Mouse (Mus musculus) bone marrow macrophage, adult 2 months (primary cell): ENCODE measurements around the gene Esrrg. TPM values are rescaled to one million over a fixed set of nuclear protein-coding genes. Genes with fewer than 3 reads are reported as not detected.

ENCODE experiments used
- H3K27ac ChIP-seq: 2 replicates; pipeline ENCODE4 v1.5.1; 2012; ENCODE audit warnings: low read depth, low read length; ENCODE audit not compliant: insufficient read depth
- H3K4me1 ChIP-seq: 2 replicates; pipeline ENCODE4 v1.6.1; 2012; ENCODE audit warnings: low read length; ENCODE audit not compliant: control insufficient read depth, insufficient read depth
- H3K4me3 ChIP-seq: 2 replicates; pipeline ENCODE4 v1.5.1; 2012; ENCODE audit warnings: mild to moderate bottlenecking, low read length, moderate library complexity; ENCODE audit not compliant: insufficient read depth
- CTCF ChIP-seq: IDR thresholded peaks from 2 replicates; pipeline ENCODE4 v1.5.1; 2012; ENCODE audit warnings: low read depth, mild to moderate bottlenecking, low read length, moderate library complexity
- POLR2A ChIP-seq: IDR thresholded peaks from 2 replicates; pipeline ENCODE4 v1.6.1; 2012; ENCODE audit warnings: mild to moderate bottlenecking, low read depth, low read length, borderline replicate concordance
- polyA plus RNA-seq: library from polyadenylated mRNA; stranded (reverse); fragments of >200 nt; gene quantifications from 2 replicates; pipeline ENCODE4 v1.2.4, GENCODE M21; 2012; ENCODE audit not compliant: missing spikeins, insufficient read depth, insufficient read length

Esrrg gene
- polyA plus RNA-seq, 1 experiment = not detected

DNA sequence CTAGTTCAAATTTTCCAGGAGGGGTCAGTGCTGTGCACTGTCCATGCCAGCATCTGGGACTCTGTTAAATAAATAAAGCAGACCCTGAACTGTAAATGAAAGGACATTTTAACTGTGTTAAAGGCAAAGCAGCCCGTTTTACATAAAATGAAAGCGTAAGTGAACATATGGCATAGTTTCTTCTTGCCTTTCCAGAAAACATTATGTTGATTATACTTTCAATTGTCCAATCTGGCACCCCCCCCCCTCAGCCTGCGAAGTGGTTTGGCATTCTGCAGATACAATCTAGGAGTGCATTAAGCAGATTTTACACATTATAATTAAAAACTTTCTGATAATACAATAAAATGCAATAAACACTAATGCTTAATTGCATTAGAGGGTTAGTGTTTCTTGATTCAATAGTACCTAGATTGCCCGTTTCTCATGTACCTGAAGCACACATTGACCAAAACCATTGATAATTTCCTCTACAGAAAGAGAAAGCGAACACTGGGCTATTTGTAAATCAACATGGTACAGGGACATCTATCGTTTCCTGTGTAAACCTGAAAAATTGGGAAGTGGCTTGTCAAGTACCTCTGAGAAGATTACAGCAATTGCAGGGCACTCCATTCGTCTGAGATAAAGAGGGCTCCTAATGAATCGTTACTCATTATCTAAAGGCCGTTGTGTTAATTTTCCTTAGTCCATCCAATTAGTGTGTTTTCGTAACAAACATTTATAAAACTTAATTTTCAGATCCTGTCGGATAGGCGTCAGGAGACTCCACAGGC, 539.0 kb downstream of the Esrrg start:
- no peak overlapping the region for H3K4me3 ChIP-seq
- H3K27ac ChIP-seq = no peak overlapping the region
- TF ChIP-seq POLR2A (no peak), CTCF (no peak)
- no peaks in the 10 kb centered on the region for H3K4me1 ChIP-seq

DNA sequence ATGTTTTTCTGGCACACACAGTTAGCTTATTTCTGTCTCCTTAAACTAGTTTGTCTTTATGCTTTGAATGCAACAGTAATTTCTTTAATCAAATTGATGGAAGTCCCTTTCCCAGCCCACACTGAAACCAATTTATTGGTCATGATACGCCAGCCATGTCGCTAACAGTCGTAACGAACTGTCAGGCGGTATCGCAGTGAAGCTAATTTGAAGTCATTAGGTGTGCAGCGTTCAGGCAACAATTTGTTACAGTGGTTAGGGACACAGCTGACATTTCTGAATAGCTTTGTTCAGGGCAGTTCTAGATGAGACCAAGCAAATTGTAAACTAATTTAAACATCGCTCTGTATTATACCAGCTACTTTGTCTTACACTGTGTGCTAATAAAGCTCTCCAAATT, 542.5 kb downstream of the Esrrg start:
- TF ChIP-seq CTCF = no peak
- Histone ChIP-seq H3K4me1 (no peaks in the 10 kb centered on the region), H3K4me3 (no peak overlapping the region), H3K27ac (no peak overlapping the region)

DNA sequence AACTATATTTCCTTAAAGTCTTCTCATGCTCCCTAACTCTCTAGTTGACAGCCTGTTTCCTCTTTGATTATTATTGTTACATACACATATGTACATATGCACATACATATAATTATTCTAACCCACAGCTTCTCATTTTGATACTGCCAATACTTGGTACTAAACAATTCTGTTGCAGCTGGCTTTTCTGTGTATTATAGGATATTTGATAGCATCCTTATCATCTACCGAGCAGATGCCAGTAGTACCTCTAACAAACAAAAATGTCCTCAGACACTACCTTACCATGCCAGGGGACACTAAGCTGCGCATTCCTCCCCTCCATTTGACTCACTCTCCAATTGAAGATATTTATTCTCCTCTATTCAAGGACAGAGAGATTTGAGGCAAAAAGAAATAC, 543.4 kb downstream of the Esrrg start:
- no peaks in the 10 kb centered on the region for H3K4me1 ChIP-seq
- no peak for TF ChIP-seq POLR2A
- TF ChIP-seq CTCF = no peak

DNA sequence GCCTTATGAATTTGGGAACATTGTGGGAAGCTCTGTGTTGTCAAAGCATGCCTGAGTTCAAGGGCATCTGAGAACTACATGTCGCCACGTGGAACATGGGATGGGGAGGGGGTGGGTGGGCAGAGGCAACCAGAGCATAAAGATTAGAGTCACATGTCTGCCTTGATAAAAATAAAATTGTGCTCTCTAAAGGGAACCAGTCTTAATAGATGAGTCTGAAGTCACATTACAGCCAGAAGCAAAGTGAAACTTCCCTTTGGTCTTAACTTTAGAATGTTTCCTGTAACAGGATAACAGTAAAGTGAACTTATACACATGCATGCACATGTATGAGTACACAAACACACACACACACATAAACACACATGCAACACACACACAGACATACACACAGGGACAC, 545.1 kb downstream of the Esrrg start:
- Histone ChIP-seq H3K4me3 (no peak overlapping the region), H3K27ac (no peak overlapping the region), H3K4me1 (no peaks in the 10 kb centered on the region)
- no peak for TF ChIP-seq CTCF
- no peak for TF ChIP-seq POLR2A

More for the DNA sequence above, 543.4 kb downstream of the Esrrg start:
- H3K4me3 ChIP-seq = no peak overlapping the region
- no peak overlapping the region for H3K27ac ChIP-seq

DNA sequence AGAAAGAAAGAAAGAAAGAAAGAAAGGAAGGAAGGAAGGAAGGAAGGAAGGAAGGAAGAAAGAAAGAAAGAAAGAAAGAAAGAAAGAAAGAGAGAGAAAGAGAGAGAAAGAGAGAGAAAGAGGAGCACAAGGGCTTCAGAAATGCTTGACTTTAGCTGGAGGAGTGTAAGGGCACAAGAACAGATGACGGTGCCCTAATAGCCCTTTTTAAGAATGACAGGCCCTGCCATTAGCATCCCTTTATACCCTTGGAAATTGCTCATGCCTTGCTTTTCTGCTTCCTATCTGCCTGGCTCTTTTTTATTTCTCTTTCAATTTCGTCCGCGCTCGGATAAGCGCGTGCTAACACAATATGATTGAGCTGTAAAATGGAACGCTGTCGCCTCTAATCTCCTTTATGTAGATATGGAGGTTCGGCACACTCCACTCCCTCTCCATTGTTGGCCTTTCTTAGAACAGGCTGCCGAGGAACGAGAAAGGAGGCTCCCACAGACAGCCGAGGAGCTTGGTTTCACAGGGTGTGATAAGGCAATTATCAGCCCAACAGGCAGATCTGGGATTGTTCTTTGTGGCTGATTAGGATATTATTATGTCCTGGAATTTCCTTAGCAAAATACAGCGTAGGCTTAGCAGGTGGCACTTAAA, 546.0 kb downstream of the Esrrg start:
- no peak overlapping the region for H3K4me3 ChIP-seq
- no peaks in the 10 kb centered on the region for H3K4me1 ChIP-seq
- no peak overlapping the region for H3K27ac ChIP-seq
- TF ChIP-seq POLR2A = no peak
- TF ChIP-seq CTCF = no peak

DNA sequence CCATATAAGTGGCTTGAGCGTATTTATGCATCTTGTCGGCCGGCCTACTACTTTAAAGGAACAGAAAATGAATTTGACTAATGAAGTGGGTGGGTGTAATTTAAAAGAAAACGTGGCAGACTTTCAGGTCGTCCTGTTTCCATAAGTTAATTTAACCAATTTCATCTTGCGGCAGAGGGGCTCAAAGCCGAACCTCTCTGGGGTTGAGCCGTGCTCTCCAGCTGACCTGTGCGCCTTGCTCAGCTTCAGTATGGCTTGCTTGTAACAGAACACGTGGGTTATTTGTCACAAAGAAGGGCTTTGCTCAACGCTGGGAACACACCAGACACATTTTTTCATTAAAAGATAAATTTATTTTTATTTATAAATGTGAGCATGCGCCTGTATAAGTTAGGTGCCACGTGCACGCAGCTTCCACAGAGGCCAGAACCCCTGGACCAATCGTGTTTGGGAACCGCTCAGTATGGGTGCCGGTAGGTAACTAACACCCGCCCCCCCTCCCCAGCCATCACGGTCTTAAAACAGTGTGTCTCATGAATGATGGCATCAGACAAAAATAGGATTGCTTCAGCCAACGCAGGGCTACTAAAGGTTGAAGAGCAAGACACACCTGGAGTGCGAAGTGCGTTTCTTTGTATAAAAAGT, 546.7 kb downstream of the Esrrg start:
- Histone ChIP-seq H3K4me3 (no peak overlapping the region), H3K4me1 (no peaks in the 10 kb centered on the region), H3K27ac (no peak overlapping the region)
- TF ChIP-seq POLR2A = no peak
- no peak for TF ChIP-seq CTCF

DNA sequence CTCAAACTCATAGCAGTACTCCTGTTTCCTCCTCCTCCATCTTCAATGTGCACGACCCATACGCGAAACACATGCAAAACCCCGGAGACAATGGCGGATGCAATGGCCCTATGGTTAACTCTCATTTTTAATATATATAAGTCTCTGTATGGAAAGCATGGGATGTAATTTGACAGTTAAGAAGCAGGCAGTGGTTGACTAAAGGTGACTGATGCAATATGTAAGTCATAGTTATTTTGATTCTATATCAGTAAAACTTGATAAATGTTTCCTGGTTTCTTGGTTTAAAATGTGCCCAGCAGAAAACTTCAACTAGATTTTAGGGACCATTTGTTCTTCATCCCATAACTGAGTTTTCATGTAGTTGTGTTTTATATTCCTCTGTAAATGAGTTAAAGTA, 547.9 kb downstream of the Esrrg start:
- H3K27ac ChIP-seq = no peak overlapping the region
- no peak overlapping the region for H3K4me3 ChIP-seq
- TF ChIP-seq CTCF = no peak
- TF ChIP-seq POLR2A = no peak
- no peaks in the 10 kb centered on the region for H3K4me1 ChIP-seq

DNA sequence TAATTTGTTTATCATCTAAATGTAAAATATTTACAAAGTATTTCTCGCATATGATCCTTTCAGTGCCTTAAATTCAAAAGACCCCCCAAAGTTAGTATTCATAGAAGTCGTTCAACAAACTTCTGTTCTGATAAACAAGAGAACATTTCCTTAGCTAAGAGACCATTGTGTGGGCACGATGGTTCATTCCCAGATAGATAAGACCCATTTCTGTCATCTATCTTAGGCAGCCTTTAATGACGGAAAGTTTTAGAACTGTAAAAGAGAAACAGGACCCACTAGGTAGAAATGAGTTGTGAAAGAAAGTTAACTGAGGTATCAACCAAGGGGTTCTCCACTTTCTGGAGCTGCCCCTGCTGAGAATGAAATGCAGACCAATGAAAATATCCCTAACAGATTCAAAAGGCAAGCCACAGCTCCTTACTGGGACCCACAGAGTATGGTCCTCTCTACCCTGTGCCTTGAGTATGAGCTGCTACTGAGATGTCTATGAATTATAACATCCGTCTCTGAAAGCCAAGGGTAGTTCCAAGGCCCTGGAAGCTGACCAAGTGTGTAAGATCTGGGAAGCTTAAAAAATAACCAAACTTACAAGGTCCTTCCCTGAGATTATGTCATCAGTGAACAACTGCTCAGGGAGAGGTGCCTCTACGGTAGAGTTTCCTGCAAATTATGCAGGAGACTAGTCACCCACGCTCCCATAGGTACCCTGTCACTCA, 548.8 kb downstream of the Esrrg start:
- H3K4me1 ChIP-seq = no peaks in the 10 kb centered on the region
- H3K4me3 ChIP-seq = no peak overlapping the region
- TF ChIP-seq POLR2A (no peak), CTCF (no peak)
- no peak overlapping the region for H3K27ac ChIP-seq

DNA sequence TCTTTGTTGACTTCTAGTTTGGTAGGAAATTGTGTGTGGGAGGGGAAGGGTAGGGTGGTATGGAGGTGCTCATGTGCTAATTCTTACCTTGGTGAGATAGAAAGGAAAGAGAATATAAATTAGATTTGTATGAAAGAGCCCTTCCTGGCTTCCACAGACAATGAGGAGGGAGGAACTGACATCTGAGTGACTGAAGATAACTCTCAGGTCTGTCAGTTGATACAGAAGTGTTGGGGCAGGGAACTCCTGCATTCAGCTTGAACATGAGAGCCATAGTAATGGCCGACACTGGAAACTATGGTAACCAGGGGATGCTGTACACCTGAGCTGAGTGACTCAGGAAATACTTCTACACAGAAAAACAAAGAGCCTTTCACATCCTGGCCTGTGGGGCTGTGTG, 550.1 kb downstream of the Esrrg start:
- TF ChIP-seq POLR2A = no peak
- Histone ChIP-seq H3K27ac (no peak overlapping the region), H3K4me3 (no peak overlapping the region), H3K4me1 (no peaks in the 10 kb centered on the region)

DNA sequence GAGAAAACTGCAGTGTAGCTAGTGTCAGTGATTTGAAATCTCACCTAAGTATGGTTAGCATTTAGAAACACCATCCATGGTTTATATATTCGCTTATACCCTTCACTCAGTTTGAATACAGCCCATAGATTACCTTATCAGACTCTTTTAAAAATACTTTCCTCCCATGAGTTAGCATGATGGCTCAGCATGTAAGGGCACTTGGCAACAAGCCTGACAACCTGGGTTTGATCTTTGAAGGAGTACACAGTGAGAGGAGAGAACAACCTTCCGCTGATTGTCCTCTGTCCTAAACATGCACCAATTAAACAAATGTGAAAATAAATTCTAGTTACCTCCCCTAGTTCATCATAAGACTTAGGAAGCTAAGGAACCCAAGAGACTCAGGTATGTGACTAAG, 550.5 kb downstream of the Esrrg start:
- no peak overlapping the region for H3K27ac ChIP-seq
- no peaks in the 10 kb centered on the region for H3K4me1 ChIP-seq
- H3K4me3 ChIP-seq = no peak overlapping the region
- no peak for TF ChIP-seq POLR2A
- no peak for TF ChIP-seq CTCF
